Mouse (Mus musculus): ENCODE measurements around the gene C1ra. TPM values are rescaled to one million over a fixed set of nuclear protein-coding genes. Genes with fewer than 3 reads are reported as not detected.

Gene C1ra
- polyA plus RNA-seq (2014; fragmentation: Illumina TruSeq; extraction: RNeasy Lipid Tissue Mini Kit (QIAGEN cat#74804); ENCODE audit: low read depth, low replicate concordance), result 6.9 TPM

DNA sequence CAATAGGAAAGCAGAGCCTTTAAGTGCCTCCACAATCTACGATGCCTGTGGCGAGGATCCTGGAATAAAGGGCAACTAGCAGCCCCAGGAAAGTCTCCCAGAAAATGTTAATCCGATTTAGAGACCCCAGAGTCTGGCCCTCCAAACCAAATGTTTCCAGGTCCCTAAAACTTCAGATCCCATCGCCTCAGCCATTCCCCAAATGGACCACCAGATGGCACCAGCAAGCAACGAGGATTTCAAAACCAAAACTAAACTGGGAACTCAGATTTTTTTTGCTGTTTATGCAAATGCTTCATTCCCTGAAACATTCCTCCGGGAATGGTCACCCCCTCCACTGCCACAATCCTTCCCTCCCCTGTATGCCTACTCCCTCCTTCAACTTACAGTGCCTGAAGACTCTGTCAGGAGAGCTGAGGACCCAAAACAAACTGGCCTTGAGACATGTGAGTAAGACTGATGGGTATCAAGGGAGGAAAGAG, at the start of gene C1ra:
Gene C1ra, plus strand, starts transcription at position 51 of the 482 bp plus-strand sequence.

DNA sequence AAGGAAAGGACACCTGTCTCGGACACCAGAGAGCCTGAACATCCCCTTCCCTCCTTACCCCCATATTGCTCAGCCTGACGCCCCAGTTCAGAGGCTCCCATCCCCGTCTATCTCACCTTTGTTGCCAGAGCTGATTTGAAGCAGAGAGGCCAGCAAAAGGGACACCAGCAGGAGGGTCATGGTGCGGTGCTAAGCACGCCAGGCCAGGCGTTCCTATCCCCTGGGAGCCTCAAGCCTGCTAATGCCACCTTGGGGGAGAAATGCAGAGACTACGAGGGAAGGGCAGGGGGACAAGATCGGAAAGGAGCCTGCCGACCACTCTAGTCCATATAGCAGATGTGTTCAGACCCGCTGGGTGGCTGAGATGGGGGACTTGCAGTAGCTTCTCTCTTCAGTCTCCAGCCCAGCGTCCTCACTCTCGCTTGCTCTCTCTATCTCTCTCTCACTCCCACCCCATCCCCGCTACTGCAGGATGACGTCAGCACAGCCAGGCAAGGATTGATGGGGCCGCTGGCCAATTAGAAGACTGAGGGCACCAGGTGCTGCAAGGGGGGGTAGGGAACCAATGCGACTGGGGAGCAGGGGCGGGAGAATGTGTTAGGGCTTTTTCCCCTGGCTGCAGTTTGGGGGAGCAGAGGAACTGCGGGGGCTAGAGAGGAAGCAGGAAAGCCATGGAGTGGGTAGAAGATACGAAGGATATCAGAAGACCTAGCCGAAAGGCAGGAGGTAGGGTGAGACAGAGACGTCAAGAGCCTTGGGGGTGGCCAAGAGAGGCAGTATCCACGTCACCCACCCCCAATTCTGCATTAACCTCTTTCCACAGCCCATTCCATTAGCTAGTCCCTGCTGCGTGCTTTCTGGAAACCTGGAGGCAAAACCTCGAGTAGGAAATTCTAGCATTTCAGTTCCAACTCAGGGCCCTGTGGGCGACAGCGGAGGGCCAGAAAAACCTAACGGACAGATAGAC, 47.6 kb upstream of the C1ra start, which contains the start of gene Clstn3:
Gene Clstn3, minus strand, starts transcription at position 490 of the 967 bp plus-strand sequence.

DNA sequence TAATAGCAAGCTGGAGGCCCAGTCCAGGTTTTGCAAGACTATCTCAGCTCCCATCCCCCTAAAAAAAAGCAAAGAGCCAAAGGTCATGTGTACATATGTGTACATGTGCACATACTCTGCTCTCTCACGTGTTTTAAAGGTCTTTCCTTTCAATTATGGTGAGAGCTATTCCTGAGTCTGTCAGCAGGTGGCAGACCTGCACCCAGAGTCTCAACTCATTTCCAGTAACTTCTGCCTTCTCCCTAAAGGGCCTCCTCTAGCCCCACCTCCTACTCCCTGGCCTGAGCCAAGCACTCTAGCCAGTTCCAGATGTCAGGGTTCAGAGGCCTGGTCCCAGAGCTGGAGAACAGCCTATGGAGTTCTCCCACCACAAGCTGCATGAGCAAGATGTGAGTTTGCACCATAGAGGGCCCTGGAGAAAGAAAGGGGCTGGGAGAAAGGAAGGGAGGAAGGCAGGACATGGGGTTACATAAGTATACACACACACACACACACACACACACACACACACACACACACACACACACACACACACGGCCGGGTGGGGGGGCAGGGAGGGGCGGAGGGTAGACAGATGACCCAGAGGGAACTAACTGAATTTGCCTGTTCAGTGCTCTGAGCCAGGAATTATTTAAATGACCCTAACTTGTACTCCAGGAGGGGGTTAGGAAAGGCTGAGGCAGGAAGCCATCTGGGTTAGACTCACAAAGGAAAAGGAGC, 19.2 kb upstream of the C1ra start, which contains the start of gene C1rl:
Gene C1rl, plus strand, starts transcription at position 272 of the 720 bp plus-strand sequence.

DNA sequence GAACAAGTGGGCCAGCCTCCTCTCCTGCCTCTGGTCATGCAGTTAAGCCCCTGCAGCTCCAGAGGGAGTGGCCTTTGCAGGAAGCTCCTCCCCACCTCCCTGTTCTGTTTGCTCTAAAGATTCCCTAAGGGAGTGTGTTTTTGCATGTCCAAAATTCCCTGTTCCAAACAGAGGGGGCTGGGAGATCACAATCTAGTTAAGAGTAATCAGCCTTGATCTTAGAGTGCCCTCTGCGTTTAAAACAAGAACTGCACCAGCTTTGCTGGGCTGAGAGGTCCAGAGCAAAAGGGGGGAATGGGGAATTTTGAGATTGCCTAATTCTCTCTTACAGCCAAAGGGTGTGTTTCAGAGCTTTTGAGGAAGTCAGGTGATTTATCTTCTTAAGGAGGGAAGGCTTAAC, 30.1 kb downstream of the C1ra start, which contains the start of gene C1s1:
Gene C1s1, minus strand, starts transcription at position 76 of the 400 bp plus-strand sequence.

DNA sequence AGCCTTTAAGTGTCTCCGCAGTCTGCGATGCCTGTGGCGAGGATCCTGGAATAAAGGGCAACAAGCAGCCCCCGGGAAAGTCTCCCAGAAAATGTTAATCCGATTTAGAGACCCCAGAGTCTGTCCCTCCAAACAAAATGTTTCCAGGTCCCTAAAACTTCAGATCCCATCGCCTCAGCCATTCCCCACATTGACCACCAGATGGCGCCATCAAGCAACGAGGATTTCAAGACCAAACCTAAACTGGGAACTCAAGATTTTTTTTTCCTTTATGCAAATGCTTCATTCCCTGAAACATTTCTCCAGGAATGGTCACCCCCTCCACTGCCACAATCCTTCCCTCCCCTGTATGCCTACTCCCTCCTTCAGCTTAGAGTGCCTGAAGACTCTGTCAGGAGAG, 57.8 kb downstream of the C1ra start, which contains the start of gene C1rb:
Gene C1rb, plus strand, starts transcription at position 269 of the 400 bp plus-strand sequence.

Other genes with a start within 250 kb of the C1ra start
- 0.40 TPM for gene Cd163, start 207.7 kb upstream of the C1ra start, polyA plus RNA-seq (2014; fragmentation: Illumina TruSeq; extraction: RNeasy Lipid Tissue Mini Kit (QIAGEN cat#74804); ENCODE audit: low read depth, low replicate concordance)
- gene Pex5, start 97.3 kb upstream of the C1ra start, polyA plus RNA-seq (2014; fragmentation: Illumina TruSeq; extraction: RNeasy Lipid Tissue Mini Kit (QIAGEN cat#74804); ENCODE audit: low read depth, low replicate concordance), result 15.4 TPM
- not detected for gene Clstn3, start 47.6 kb upstream of the C1ra start, polyA plus RNA-seq (2014; fragmentation: Illumina TruSeq; extraction: RNeasy Lipid Tissue Mini Kit (QIAGEN cat#74804); ENCODE audit: low read depth, low replicate concordance)
- gene C1rl, start 19.3 kb upstream of the C1ra start, polyA plus RNA-seq (2014; fragmentation: Illumina TruSeq; extraction: RNeasy Lipid Tissue Mini Kit (QIAGEN cat#74804); ENCODE audit: low read depth, low replicate concordance), result 5.5 TPM
- 38.4 TPM for gene C1s1, start 30.0 kb downstream of the C1ra start, polyA plus RNA-seq (2014; fragmentation: Illumina TruSeq; extraction: RNeasy Lipid Tissue Mini Kit (QIAGEN cat#74804); ENCODE audit: low read depth, low replicate concordance)
- gene C1rb, start 57.9 kb downstream of the C1ra start, polyA plus RNA-seq (2014; fragmentation: Illumina TruSeq; extraction: RNeasy Lipid Tissue Mini Kit (QIAGEN cat#74804); ENCODE audit: low read depth, low replicate concordance), result not detected
- gene C1s2, start 123.7 kb downstream of the C1ra start, polyA plus RNA-seq (2014; fragmentation: Illumina TruSeq; extraction: RNeasy Lipid Tissue Mini Kit (QIAGEN cat#74804); ENCODE audit: low read depth, low replicate concordance), result 0.20 TPM
- 51.6 TPM for gene Lpcat3, start 150.6 kb downstream of the C1ra start, polyA plus RNA-seq (2014; fragmentation: Illumina TruSeq; extraction: RNeasy Lipid Tissue Mini Kit (QIAGEN cat#74804); ENCODE audit: low read depth, low replicate concordance)
- gene Emg1, start 199.8 kb downstream of the C1ra start, polyA plus RNA-seq (2014; fragmentation: Illumina TruSeq; extraction: RNeasy Lipid Tissue Mini Kit (QIAGEN cat#74804); ENCODE audit: low read depth, low replicate concordance), result 19.5 TPM
- 27.3 TPM for gene Phb2, start 199.9 kb downstream of the C1ra start, polyA plus RNA-seq (2014; fragmentation: Illumina TruSeq; extraction: RNeasy Lipid Tissue Mini Kit (QIAGEN cat#74804); ENCODE audit: low read depth, low replicate concordance)
- 1.1 TPM for gene Ptpn6, start 226.3 kb downstream of the C1ra start, polyA plus RNA-seq (2014; fragmentation: Illumina TruSeq; extraction: RNeasy Lipid Tissue Mini Kit (QIAGEN cat#74804); ENCODE audit: low read depth, low replicate concordance)
- gene Grcc10, start 229.0 kb downstream of the C1ra start, polyA plus RNA-seq (2014; fragmentation: Illumina TruSeq; extraction: RNeasy Lipid Tissue Mini Kit (QIAGEN cat#74804); ENCODE audit: low read depth, low replicate concordance), result 2.9 TPM
- not detected for gene Gm45234, start 243.6 kb downstream of the C1ra start, polyA plus RNA-seq (2014; fragmentation: Illumina TruSeq; extraction: RNeasy Lipid Tissue Mini Kit (QIAGEN cat#74804); ENCODE audit: low read depth, low replicate concordance)
- gene Atn1, start 244.1 kb downstream of the C1ra start, polyA plus RNA-seq (2014; fragmentation: Illumina TruSeq; extraction: RNeasy Lipid Tissue Mini Kit (QIAGEN cat#74804); ENCODE audit: low read depth, low replicate concordance), result 1.1 TPM

All from kidney, adult 10 weeks (tissue).